Mouse (Mus musculus): ENCODE data around the gene Ablim2. TPM values are rescaled to one million over a fixed set of nuclear protein-coding genes. Genes with fewer than 3 reads are reported as not detected.

Ablim2 gene
- total RNA-seq, 2 experiments from 2014 or later, result 94.4 to 101 TPM

DNA sequence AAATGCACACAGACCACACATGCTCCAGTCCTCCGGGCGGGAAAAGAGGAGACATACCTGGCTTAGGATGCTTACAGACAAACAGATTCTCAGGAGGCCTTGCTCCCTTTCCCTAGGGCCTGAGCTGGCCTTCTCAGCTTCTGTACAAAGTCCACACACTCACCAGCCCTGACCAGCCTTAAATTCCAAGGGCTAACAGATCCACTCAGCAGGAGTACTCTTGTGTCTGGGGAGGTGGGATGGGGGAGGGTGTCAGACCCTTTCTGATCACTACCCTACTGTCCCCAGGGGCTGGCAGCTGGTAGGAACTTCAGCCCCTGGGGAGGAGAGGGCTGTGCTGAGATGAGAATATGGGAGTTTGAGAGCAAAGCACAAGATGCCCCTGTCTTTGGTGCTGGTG lies 18.7 kb upstream of the Ablim2 start:
- no peak for DNase-seq (ENCODE audit: low spot score in 2 of 2)

DNA sequence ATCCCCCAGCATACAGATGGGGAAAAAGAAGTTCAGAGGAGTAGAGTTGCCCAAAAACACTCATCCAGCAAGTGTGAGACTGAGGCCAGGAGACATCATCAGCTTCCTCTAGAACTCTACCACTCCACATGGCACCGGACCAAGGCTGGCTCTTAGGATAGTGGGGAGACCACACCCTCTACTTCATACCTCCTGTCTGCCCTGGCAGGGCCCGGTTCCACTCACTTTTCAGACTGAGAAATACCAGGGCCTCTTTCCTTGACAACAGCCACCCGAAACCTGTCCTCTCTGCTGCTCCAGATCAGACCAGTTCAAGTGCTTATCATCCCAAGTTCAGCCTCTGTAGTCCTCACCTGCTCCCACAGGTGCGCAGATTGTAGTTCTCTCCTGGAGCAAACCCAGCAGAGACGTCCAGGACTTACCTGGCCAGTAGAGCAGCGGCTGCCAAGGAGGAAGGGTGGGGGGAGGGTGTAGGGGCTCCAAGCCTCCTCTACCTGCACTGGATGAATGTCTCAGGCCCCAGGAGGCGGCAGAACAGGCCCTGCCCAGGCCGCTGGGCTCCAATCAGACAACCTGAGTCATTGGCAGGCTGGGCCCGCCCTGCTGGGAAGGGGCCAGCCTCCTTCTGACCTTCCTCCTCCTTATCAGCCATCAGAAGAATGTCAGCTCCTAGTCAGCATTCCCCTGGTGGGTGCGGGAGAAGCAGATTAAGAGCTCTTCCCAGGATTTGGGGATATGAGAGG lies 18.0 kb upstream of the Ablim2 start, which contains the start of gene Sh3tc1:
Sh3tc1 (minus strand) TSS at position 452 of the 743 bp plus-strand sequence.
- no peak for DNase-seq (ENCODE audit: low spot score in 2 of 2)

DNA sequence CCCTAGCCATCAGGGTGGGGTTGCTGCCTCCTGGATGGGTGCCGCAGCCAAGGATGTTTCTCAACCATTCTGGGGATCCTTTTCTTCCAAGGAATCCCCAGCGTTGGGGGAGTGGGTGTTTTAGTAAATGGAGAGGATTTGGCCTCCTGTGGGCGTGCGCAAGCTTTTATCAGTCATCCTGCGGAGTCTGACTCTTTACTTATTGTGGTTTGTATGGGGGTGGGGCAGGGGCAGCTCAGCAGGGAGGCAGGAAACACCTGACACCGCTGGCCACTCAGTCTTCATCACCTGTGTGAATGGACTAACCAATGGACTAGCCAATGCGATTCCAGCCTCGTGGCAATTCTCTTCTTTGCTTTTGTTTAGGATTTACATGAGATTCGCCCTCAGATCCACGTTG lies 17.0 kb upstream of the Ablim2 start:
- no peak for DNase-seq (ENCODE audit: low spot score in 2 of 2)

DNA sequence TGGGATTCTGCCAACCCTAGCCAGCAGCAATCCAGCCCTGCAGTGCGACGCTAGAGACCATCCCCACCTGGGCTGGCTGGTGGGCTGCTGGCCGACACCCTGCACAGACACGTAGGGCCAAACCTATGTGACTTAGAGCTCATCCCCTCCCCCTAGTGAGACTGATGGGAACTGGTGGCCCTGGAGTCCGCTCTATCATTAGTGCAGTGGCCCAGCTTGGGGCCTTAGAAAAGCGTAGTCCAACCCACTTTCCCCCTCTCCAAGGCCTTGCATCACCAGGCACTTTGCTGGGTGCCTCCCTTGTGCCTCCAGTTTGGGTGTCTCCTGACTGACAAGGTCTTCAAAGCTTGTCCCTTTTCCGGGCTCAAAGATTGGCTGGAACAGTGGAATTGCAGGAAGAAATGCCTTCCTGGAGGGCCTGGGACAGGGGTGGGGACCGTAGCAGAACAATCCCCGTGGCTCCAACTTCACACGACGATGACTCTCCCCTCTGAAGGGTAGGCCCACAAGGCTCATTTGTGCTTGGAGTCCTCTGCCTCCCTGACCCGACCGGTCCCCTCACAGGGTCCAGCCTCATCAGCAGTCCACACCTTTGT lies 16.4 kb upstream of the Ablim2 start:
- DNase-seq (ENCODE audit: low spot score in 2 of 2), result no peak

DNA sequence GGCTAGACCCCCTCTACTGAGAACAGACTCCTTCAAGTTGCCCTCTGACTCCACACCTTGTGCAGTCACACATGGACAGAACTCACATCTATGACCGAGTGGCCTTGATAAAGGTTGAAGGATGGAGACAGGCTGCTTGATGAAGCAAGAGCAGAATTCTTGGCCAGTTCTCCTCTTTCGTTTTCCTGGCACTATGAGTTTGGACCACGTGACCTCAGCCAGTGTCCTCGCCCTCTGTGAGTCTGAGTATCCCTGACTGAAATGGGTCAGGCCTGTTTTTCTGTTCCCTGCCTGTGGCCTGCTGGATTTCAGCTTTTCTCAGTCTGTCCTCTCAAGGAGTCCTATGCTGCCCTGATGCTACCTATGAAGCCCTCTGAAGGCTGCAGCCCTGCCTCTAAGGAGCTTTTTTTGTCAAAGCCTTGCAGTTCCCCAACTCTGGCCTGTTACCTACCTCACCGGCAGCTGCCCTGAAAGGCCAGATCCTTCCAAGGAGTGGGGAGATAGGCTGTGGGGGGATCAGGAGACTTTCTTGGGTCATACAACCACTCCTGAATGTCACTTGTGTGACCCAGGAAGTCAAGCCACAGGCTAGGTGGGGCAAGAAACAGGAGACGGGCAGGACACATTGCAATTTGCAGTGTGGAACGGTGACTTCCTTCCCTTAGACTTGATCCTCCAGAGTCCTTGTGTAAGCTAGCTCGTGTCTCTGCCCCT lies 14.3 kb upstream of the Ablim2 start:
- DNase-seq (ENCODE audit: low spot score in 2 of 2), result no peak

DNA sequence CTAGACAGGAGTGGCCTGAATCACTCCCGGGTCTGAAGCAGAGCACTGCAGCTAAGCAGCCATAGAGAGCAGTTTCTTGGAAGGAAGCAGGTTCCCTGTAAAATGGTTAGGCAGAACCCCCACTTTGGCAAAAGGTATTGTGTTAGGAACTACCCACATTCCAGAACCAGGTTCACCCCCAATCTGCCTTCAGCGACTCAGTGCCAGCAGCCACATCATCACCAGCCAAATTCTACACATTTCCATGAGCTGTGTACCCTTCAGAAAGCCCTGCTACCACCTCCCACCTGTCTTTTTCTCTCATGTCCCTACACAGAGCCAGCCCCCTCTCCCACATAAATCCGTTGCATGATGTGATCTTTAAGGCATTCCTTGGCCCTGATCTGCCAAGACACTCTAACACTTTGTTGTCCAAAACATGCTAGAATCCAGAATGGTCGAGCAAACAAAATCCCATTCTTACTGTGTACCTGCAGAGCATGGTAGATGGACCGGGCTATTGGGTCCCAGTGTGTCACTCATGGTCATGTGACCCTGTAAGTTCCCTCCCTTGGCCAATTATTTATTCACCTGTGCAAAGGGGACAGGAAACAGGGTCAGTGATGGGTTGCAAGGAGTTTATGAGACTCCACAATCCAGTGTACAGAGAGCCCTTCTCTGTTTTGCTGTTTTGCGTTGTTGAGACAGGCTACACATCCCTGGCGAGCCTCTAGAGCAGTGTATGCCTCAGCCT lies 13.5 kb upstream of the Ablim2 start:
- no peak for DNase-seq (ENCODE audit: low spot score in 2 of 2)

DNA sequence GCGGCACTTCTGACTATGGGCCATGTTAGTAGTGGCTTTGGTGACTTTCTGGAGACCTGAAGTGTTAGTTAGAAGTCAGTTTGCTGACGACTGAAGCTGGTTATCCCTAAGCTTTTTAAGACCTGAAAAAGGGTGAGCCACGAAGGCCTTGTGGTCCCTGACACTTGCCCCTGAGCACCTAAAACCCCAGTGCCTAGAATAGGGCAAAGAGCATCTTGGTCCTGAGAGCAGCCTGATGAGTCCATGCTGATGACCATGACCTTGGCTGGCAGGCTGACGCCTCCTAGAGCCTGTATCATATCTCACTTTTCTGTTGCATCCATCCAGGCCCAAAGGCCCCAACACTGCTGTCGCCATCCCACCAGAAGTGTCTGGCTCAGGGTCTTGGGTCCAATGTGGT lies 12.3 kb upstream of the Ablim2 start:
- no peak for DNase-seq (ENCODE audit: low spot score in 2 of 2)

DNA sequence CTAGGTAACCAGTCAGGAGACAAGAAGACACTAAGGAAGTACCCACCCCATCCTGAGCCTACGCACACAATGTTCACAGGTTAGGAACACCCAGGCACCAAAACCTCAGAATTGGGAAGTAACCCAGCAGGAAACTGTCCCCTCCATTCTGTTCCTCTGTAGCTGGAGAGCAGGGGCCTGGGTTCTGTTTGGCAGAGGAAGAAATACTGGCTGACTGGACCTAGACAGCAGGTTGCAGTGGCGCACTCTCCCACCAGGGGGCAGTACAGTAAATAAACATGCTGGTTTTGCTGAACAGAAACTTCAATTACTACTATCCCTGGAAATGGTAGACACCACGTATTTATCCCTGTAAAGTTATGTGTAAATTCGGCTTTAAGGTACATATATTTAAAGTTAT lies 10.8 kb upstream of the Ablim2 start:
- peak; percentile 76 to 85 for DNase-seq (ENCODE audit: low spot score in 2 of 2)

DNA sequence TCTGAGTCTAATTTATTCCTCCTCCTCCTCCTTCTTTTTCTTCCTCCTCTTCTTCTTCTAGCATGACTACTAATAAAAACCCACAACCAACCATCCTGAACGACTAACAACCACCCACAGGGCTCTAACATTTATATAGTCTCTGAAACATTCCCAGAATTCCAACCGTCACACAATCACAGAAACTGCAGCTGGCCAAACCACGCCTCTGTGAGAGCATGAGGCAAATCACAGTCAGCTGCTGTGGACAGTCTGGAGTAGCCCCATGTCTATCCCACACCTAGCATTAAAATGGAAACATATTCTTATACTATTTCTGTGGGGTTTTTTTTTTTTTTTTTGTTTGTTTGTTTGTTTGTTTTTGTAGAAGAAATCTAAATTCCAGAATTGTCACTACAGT lies 8.3 kb upstream of the Ablim2 start:
- DNase-seq (ENCODE audit: low spot score in 2 of 2), result no peak

DNA sequence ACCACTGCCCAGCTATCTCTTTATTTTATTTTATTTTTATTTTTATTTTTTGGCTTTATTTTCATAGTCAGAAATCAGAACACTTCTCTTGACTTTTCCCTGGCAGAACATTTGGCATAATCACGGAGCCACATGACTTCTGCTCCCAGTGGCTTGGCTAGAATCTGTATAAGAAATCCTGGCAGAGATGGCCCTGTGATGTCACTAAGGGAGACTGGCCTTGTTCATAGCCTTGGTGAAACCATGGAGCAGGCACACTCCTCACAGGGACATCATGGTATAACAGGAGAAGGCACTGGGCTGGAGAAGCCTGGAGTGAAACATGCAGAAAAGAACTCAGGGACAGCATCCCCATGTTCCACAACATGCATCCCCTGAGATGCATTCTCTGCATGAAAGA lies 7.7 kb upstream of the Ablim2 start:
- DNase-seq (ENCODE audit: low spot score in 2 of 2), result no peak

DNA sequence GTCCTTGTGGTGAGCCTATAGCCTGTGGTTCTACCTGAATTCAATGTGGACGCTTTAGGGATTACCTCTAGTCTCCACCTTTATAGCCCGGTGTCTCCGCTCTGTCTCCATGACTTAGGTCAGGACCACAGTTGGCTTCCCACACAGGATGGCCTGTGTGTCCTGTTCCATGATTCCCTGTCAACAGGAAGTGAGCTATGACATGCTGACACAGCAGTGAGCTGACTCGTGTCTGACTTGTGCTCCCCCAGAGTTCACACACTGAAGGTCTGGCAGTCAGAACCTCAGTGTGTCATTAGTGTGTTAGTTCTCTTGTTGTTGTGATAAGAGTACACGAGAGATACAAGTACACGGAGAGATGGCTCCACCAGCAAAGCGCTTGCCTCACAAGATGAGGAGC lies 6.7 kb upstream of the Ablim2 start:
- DNase-seq (ENCODE audit: low spot score in 2 of 2), result no peak

DNA sequence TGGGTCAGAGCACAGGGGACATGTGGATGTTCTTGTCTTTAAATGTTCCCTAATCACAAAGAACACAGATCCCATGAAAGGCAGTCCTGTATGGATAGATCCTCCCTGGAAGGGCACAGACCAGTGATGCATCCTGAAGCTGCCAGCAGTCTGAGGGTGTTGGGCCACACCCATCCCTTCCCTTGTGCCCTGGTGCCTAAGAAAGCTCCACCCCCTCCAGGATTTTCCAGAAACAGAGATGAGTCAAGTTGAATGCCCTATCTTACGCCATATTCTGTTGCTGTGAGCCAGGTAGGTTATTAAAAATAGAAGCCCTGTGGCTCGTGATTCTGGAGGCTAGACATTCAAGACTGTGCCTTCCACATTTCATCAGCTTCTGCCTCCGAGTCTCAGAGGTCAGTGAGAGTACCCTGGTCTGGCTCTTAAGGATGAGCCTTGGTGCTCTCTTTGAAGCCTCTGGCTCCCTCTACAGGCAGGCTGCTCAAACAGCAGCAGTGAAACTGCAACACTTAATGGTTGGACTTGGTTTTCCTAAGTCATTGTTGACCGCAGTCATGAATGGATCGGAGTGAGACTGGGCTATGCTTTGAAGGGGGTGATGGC lies 2.4 kb upstream of the Ablim2 start:
- DNase-seq (ENCODE audit: low spot score in 2 of 2), result peak in 1 of 2 experiments; percentile 59

DNA sequence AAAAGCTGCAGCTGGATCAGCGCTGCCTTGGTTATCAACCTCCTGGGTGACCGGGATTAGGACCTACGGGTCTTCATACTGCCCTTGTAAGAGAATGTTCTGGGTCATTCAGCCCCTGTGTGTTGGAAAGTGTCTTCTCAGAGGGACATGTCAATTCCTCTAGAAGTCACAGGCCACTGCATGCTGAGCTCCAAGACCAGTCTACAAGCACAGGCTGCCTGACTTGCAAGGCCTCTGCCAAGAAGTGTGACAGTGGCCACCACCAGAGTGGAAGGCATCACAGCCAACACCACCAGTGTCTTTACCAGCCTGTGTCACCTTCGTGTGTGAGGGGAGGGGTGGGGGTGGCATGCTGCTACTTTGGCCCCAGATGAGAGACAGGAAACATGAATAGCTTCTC lies 1.7 kb upstream of the Ablim2 start:
- DNase-seq (ENCODE audit: low spot score in 2 of 2), result no peak

DNA sequence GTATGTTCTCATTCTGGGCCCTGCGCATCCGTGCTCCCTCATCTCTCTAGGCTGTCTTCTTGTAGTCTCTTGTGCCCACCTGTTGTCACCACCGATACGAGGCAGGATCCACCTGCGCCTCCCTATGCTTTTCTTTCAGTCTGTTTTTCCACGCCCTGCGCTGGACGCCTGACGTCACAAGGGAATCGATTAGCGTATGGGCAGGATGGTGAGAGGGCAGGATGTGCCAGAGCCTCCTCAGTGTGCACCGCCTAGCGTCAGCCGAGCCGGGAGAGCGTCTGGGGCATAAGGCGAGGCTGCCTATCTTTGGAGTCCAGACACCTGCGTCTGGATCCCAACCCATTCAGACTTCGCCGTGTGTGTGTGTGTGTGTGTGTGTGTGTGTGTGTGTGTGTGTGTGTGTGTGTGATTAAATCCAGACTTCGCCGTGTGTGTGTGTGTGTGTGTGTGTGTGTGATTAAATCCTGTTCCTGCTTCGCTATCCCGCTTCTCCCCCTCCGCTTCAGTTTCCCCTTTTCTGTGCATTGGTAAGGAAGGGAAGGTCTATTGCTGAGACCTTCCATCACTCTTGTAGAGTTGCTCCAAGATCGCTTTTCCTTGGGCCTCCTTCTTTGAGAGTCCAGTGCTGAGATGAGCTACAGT lies 562 bp upstream of the Ablim2 start:
- DNase-seq (ENCODE audit: low spot score in 2 of 2), result peak; percentile 66 to 69

DNA sequence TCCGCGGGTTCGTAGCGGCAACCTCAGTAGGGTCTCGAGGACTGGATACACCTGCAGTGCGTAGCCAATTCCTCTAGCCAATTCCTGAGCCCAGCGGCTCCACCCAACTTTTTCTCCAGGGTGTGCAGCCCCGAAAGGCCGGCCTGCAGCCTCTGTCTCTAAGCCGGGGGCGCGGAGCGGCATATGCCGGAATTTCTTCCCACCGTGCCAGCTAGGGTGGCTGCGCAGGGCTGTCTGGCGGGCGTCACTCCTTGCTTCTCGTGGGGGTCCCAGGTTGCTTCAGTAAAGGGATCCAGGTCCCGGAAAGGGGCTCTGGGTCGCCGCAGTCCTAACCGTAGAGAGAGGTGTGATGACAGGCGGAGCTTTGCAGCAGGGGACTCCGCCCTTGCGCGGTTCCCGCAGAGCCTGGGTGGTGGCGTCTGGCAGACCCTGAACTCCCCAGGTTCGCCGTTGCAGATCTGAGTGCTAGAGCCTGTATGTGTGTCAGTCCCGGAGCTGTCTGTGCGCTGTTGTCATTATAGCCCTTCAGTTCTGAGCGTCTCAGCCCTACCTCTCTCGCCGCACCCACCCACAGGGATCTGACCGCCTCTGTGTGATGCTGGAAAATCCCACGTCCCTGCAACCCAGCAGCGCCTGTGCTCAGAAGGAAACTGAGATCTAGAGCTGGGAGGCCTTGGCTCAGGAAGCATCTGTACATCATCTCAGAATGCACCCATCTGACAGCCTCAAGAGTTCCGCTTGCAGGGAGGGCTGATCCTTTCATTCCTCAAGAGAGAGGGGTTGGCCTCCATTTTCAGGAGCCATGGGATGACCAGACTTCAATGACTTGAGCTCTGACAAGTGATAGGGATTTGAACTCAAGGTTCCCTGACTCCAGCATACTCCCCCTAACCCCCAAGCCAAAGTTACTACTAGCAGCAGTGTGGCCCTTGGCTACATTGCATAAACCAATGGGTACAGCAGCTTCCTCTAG lies 687 bp downstream of the Ablim2 start:
- peak; percentile 54 to 57 for DNase-seq (ENCODE audit: low spot score in 2 of 2)

DNA sequence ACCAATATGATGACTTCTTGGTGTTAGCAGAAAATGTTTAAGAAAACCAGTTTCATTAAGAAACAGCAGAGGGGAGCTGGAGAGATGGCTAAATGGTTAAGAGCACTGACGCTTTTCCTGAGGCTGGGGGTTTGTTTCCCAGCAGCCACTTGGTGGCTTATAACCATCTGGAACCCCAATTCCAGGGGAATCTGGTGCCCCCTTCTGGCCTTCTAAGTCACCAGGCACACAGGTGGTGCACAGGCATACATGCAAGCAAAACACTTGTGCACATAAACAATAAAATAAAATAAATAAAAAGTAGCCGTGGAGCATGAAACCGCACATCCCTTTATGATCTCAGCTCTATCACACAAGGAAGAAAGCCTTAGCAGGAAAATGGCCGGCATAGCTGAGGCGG lies 3.6 kb downstream of the Ablim2 start:
- no peak for DNase-seq (ENCODE audit: low spot score in 2 of 2)

DNA sequence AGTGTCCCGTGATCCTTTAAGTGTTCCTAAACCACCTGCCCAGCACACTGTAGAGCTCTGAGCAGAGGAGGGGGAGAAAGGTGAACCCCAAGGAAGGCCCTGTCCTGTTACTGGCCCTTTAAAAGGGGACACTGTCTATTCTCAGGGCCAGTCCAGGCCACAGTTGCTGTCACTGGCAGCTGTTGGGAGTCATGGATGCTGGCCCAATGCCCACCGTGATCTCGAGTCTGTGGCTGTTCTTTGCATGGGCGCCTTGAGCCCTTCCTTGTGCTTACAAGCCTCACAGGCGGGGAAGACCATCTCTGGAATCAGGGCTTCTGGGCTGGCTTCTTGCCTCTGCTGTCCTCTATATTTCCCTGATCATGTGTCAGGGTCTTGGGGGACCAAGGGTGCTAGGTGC lies 4.7 kb downstream of the Ablim2 start:
- no peak for DNase-seq (ENCODE audit: low spot score in 2 of 2)

DNA sequence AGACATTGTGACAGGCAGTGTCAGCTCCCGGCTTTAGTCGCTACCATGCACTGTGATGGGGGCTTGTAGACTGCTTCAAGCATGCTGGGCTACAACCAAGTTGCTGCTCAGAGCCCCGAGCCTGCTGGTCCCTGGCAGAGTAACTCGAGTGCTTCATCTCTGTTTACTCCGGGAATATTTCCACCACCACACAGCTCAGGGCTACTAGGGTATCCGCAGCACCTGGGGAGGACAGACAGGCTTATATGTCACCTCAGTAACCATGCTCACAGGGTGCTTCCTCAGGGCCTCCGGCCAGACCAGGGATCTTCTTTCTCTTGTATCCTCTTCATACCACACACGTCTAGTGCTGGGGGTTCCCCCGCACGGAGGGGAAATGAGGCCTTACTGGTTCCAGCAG lies 5.2 kb downstream of the Ablim2 start:
- no peak for DNase-seq (ENCODE audit: low spot score in 2 of 2)

DNA sequence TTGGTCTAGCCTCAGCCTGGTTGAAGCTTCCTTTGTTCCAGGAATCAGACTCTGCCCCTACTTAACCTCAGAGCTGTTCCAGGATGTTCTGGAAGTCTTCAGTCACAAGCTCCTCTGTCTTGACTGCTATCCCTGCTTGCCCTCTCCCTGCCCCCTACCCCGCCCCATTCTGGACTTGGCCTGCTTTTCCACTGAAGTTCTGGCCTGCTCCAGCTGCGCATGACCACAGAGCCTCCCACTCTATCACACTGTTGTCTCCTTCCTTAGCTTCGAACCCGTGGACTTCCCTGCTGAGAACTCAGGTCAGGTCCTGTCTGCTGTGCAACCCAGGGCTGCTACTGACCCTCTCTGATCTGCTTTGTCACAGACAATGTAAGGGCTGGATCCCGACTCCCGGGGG lies 8.2 kb downstream of the Ablim2 start:
- no peak for DNase-seq (ENCODE audit: low spot score in 2 of 2)

DNA sequence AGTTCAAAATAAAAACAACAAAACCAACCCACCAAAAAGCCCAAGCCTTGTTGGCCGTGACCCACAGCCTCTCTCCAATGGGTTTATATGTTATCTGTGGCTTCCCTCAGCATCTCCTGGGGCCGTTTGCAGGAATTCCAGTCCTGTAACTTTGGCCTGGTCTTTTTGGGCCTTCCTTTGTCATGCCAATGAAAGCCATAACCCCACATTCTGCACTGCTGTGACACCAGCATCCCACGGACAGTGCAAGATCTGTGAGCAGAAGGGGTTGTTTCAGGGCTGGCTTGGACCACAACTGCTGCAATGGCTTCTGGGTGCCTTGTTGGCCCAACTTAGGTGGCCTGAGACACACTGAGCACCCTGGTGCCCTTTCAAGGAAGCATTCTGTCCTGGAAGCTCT lies 10.8 kb downstream of the Ablim2 start:
- DNase-seq (ENCODE audit: low spot score in 2 of 2), result no peak
